Mouse (Mus musculus) hindbrain, embryonic 15.5 days (tissue): ENCODE results near the gene Kctd2. TPM values are rescaled to one million over a fixed set of nuclear protein-coding genes. Genes with fewer than 3 reads are reported as not detected.

ENCODE experiments used
- ATAC-seq: fragments of 200-750 bp; cut with Nextera tagmentation; 2 replicates; pipeline ENCODE4 v1.8.0; 2017; ENCODE audit warnings: low read depth, moderate number of reproducible peaks, moderate TSS enrichment; ENCODE audit not compliant: low FRiP score
- H3K27ac ChIP-seq: fragments of 300-500 bp; sonication (generic); replicated peaks from 2 replicates; pipeline ENCODE4 v1.5.1; 2015; ENCODE audit warnings: mild to moderate bottlenecking, inconsistent platforms
- H3K27me3 ChIP-seq: fragments of 300-500 bp; sonication (generic); 2 replicates; pipeline ENCODE4 v1.6.1; 2015; ENCODE audit warnings: control low read depth, inconsistent platforms
- H3K36me3 ChIP-seq: fragments of 300-500 bp; sonication (generic); 2 replicates; pipeline ENCODE4 v1.6.1; 2015; ENCODE audit warnings: control low read depth, inconsistent platforms
- H3K4me1 ChIP-seq: fragments of 300-500 bp; sonication (generic); replicated peaks from 2 replicates; pipeline ENCODE4 v1.6.1; 2015; ENCODE audit warnings: control low read depth, inconsistent platforms
- H3K4me2 ChIP-seq: fragments of 300-500 bp; sonication (generic); 2 replicates; pipeline ENCODE4 v1.6.1; 2015; ENCODE audit warnings: moderate library complexity, mild to moderate bottlenecking, inconsistent platforms
- H3K4me3 ChIP-seq: fragments of 300-500 bp; sonication (generic); 2 replicates; pipeline ENCODE4 v1.5.1; 2015; ENCODE audit warnings: mild to moderate bottlenecking, inconsistent platforms
- H3K9ac ChIP-seq: fragments of 300-500 bp; sonication (generic); 2 replicates; pipeline ENCODE4 v1.6.1; 2015; ENCODE audit warnings: inconsistent platforms
- H3K9me3 ChIP-seq: fragments of 300-500 bp; sonication (generic); 2 replicates; pipeline ENCODE4 v1.6.1; 2016; ENCODE audit warnings: control low read depth, inconsistent platforms
- WGBS: fragments of 180-500 bp; shearing (Covaris S2); methylation state at CpG from one replicate; pipeline ENCODE4 v1.1.7; 2015; 5-methylcytosine and 5-hydroxymethylcytosine counted together
- polyA plus RNA-seq: library from polyadenylated mRNA; unstranded; fragments of >200 nt; fragmentation: Nextera tagmentation; extraction: Ambion mirVana; gene quantifications from 2 replicates; pipeline ENCODE4 v1.2.1, GENCODE M21; 2015

Kctd2 gene
- polyA plus RNA-seq, 1 experiment from 2014 or later = 26.2 TPM

DNA sequence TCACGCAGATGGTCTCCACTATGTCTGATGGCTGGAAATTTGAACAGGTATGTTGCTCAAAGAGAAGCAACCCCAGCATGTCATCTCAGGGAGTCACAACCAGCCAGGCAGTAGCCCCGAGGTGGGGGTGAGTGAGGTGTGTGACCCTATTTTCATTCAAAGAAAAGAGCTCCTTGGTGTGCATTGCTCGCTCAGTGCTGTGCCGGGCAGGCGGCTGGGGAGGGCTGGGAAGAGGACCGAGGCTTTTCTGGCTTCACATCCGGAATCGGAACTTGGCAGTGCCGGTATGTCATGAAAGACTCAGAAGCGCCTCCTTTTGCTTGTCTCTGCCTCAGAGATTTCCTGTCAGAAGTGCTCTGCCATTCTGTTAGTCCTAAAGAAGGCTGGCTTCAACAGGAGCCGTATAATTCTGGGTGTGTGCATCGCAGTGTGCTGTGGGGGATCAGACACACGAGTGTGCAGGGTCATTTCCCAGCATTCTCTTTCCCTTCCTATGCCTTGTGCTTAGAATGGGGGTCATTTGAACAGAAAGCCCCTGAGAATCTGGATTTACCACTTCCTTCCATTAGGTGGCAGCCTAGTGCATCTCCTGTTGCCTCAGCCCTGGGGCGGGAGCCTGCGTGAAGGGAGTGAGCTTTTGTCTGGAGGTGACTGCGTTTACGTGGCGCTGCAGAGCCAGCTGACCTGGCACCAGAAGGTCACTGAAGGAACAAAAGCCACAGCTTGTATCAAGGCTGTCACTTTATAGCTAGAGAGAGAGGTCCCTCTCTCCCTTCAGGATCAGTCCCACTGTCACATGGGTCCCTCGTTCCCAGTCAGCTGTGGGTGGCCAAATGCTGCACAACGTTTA, 7.8 kb downstream of the Kctd2 start:
- H3K4me2 ChIP-seq = peak overlapping the region; percentile 36
- H3K27me3 ChIP-seq = no peaks in the 10 kb centered on the region
- 37% methylated on average over 20 of the region's 20 CpGs for WGBS
- H3K36me3 ChIP-seq = peaks cover 48% of the 10 kb centered on the region
- 0 out of 2 replicates have a peak overlapping the region, but pooled peaks have one; percentile 5 for H3K9ac ChIP-seq
- H3K27ac ChIP-seq = peak overlapping the region; percentile 67
- H3K4me1 ChIP-seq = peaks cover 12% of the 10 kb centered on the region
- H3K9me3 ChIP-seq = no peaks in the 10 kb centered on the region
- ATAC-seq = peak; percentile 75
- H3K4me3 ChIP-seq = no peak overlapping the region

- Histone ChIP-seq H3K4me1 (peaks cover 12% of the 10 kb centered on the region), H3K9me3 (no peaks in the 10 kb centered on the region), H3K4me2 (no peak overlapping the region), H3K27me3 (no peaks in the 10 kb centered on the region), H3K4me3 (no peak overlapping the region), H3K27ac (no peak overlapping the region), H3K9ac (no peak overlapping the region), H3K36me3 (peaks cover 48% of the 10 kb centered on the region)
- no peak for ATAC-seq
- 86% methylated on average over 7 of the region's 7 CpGs for WGBS
Measured at GRCm38 (mm10) chr11:115429307-115429706, 9.4 kb downstream of the Kctd2 start.

DNA sequence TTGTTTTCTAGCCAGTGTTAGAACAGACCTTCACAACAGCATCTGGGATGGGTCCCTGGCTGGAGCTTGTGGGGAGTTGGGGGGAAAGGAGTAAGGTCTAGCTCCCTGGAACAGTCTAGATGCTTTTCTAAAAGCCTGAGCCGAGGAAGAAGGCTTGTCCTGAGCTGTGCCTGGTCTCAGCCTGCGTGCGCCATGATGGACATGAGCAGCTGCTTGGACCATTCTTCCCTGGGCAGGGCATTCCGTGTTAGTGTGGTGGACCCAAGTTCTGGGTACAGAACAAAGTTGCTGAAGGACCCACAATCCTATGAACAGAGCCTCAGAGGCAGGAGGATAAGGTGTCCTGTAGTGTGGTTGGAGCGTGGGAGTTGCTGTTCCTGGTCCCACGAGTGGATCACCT, 10.6 kb downstream of the Kctd2 start:
- H3K4me3 ChIP-seq = no peak overlapping the region
- ATAC-seq = no peak
- no peak overlapping the region for H3K27ac ChIP-seq
- H3K9me3 ChIP-seq = no peaks in the 10 kb centered on the region
- H3K9ac ChIP-seq = no peak overlapping the region
- no peaks in the 10 kb centered on the region for H3K27me3 ChIP-seq
- H3K4me1 ChIP-seq = peaks cover 15% of the 10 kb centered on the region
- 96% methylated on average over 6 of the region's 6 CpGs for WGBS
- H3K4me2 ChIP-seq = no peak overlapping the region
- H3K36me3 ChIP-seq = peaks cover 45% of the 10 kb centered on the region

- Histone ChIP-seq H3K4me1 (peaks cover 17% of the 10 kb centered on the region), H3K9ac (no peak overlapping the region), H3K4me3 (no peak overlapping the region), H3K36me3 (peaks cover 30% of the 10 kb centered on the region), H3K27me3 (no peaks in the 10 kb centered on the region), H3K9me3 (no peaks in the 10 kb centered on the region), H3K27ac (no peak overlapping the region), H3K4me2 (no peak overlapping the region)
- WGBS = 85% methylated on average over 4 of the region's 4 CpGs
- no peak for ATAC-seq
Measured at GRCm38 (mm10) chr11:115432814-115433213, 12.9 kb downstream of the Kctd2 start.

DNA sequence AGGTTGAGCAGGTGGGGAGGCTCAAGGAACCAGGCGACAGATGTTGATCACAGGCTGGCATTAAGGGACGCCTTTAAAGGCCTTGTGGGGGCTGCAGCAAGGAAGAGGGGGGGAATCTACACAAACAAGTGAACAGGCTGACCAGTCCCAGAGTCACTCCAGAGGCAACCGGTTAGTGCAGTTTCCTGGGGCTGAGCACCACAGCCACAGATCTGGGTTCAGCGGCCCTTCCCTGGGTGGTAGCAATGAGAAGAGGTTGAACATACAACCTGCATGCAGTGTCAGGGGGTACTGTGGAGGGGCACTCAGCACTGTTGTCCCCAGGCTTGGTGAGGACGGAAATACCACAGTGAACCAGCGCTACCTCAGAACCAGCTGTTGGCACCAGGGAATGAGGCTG, 13.4 kb downstream of the Kctd2 start:
- Histone ChIP-seq H3K9ac (no peak overlapping the region), H3K4me3 (no peak overlapping the region), H3K27ac (no peak overlapping the region), H3K4me2 (no peak overlapping the region), H3K4me1 (peaks cover 13% of the 10 kb centered on the region), H3K36me3 (peaks cover 30% of the 10 kb centered on the region), H3K27me3 (no peaks in the 10 kb centered on the region), H3K9me3 (no peaks in the 10 kb centered on the region)
- 87% methylated on average over 6 of the region's 6 CpGs for WGBS
- no peak for ATAC-seq

DNA sequence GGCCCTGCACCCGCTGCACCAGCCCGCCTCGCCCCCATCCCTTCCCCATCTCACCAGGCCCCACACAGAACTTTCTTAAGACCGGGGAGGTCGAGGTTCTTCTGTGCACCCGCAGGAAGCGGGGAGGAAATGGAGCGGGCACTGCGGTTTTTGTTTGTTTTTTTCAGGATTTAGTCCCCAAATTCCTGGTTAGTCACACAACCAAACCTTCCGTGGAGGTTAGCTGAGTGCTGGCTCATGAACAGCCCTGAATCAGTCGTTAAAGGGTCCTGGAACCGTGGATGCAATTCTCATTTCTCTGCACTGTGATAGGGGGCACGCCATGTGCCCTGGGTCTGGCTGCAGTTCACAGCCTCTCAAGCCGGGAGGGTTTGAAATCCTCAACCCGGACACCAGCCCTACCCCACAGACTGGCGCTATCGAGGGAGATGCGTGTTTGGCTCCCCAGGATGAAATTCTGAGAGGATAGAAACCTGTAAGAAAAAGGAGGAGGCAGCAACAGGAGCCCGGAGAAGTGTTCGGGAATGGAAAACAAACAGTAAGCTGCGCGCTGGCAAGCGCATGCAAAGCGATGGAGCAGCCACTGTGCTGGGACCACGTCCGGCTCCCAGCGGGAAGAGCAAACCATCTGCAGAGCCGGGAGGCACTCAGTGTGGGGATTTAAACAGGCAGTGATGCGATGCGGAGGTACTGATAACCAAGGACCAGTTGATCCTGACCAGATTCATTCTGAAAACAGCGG, 15.8 kb downstream of the Kctd2 start:
- Histone ChIP-seq H3K9ac (peak overlapping the region; percentile 35), H3K36me3 (peaks cover 15% of the 10 kb centered on the region), H3K9me3 (no peaks in the 10 kb centered on the region), H3K27me3 (no peaks in the 10 kb centered on the region), H3K27ac (no peak overlapping the region), H3K4me3 (peak overlapping the region; percentile 29), H3K4me2 (peak overlapping the region; percentile 63), H3K4me1 (peaks cover 13% of the 10 kb centered on the region)
- peak; percentile 32; the same call in 1 of the 2 replicates for ATAC-seq
- 8% methylated on average over 31 of the region's 31 CpGs for WGBS

GRCm38 (mm10) chr11:115437571-115438122, 17.7 kb downstream of the Kctd2 start:
- Histone ChIP-seq H3K27ac (no peak overlapping the region), H3K4me1 (peaks cover 13% of the 10 kb centered on the region), H3K9me3 (no peaks in the 10 kb centered on the region), H3K36me3 (no peaks in the 10 kb centered on the region), H3K27me3 (no peaks in the 10 kb centered on the region), H3K9ac (no peak overlapping the region), H3K4me3 (no peak overlapping the region), H3K4me2 (no peak overlapping the region)
- 88% methylated on average over 5 of the region's 5 CpGs for WGBS
- ATAC-seq = no peak

- Histone ChIP-seq H3K4me3 (no peak overlapping the region), H3K27me3 (no peaks in the 10 kb centered on the region), H3K9me3 (no peaks in the 10 kb centered on the region), H3K4me1 (peaks cover 13% of the 10 kb centered on the region), H3K36me3 (no peaks in the 10 kb centered on the region), H3K9ac (no peak overlapping the region), H3K4me2 (no peak overlapping the region), H3K27ac (no peak overlapping the region)
- WGBS = 92% methylated on average over 3 of the region's 3 CpGs
- no peak for ATAC-seq
Measured at GRCm38 (mm10) chr11:115439326-115439725, 19.4 kb downstream of the Kctd2 start.

GRCm38 (mm10) chr11:115439906-115440595, 20.1 kb downstream of the Kctd2 start, which contains the start of gene Trim80:
Gene Trim80, plus strand, starts transcription at chr11:115440545.
- Histone ChIP-seq H3K4me2 (no peak within 1 kb of the TSS), H3K9ac (no peak within 1 kb of the TSS), H3K9me3 (no peaks in the 10 kb centered on the region), H3K27me3 (no peaks in the 10 kb centered on the region), H3K4me3 (no peak within 1 kb of the TSS), H3K4me1 (peaks cover 13% of the 10 kb centered on the region), H3K27ac (no peak within 1 kb of the TSS), H3K36me3 (no peaks in the 10 kb centered on the region)
- ATAC-seq = no peak
- 96% methylated on average over 9 of the region's 9 CpGs for WGBS

GRCm38 (mm10) chr11:115441417-115441816, 21.5 kb downstream of the Kctd2 start:
- WGBS = 53% methylated on average over 15 of the region's 15 CpGs
- H3K27me3 ChIP-seq = no peaks in the 10 kb centered on the region
- ATAC-seq = no peak
- no peak overlapping the region for H3K9ac ChIP-seq
- peaks cover 1% of the 10 kb centered on the region for H3K4me1 ChIP-seq
- H3K4me2 ChIP-seq = no peak overlapping the region
- H3K9me3 ChIP-seq = no peaks in the 10 kb centered on the region
- H3K36me3 ChIP-seq = no peaks in the 10 kb centered on the region
- no peak overlapping the region for H3K4me3 ChIP-seq
- no peak overlapping the region for H3K27ac ChIP-seq

DNA sequence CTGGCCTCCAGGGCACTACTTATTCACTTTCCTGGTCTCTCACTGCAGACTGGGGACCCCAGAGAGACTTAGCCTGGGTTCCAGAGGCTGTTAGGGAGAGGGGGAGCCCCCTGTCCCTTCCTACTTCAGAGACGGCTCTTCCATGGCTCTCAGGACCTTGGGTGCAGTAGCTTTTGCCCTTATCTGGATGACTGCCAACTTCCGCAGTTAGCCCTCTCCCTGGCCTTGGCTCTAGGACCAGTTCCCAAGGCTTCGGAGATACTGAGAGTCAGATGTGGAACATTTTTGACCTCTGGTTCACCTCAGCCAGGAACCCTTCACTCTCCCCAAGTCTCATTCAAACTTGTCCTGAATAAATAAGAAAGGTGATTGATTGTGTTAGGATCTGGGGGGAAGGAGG, 27.0 kb downstream of the Kctd2 start:
- Histone ChIP-seq H3K27ac (no peak overlapping the region), H3K4me3 (no peak overlapping the region), H3K9ac (no peak overlapping the region), H3K27me3 (no peaks in the 10 kb centered on the region), H3K9me3 (no peaks in the 10 kb centered on the region), H3K4me1 (no peaks in the 10 kb centered on the region), H3K36me3 (no peaks in the 10 kb centered on the region), H3K4me2 (no peak overlapping the region)
- no peak for ATAC-seq
- 69% methylated on average over 3 of the region's 3 CpGs for WGBS
